ENCODE assay signal across 9 mouse cellular contexts in genomic region chr2:158139628-158140027, GRCm38 (mm10). TPM values are rescaled to one million over a fixed set of nuclear protein-coding genes. Genes with fewer than 3 reads are reported as not detected.
DNase-seq lines count a peak whose midpoint lies in the region; ATAC-seq and TF ChIP-seq lines count a peak whose summit lies in the region.
"Had no signal": no experiment of that assay in that cellular context is flagged by ENCODE, and none has a peak within 500 bp of the region (broad histone marks: within the 10 kb centered on the region; RNA-seq: fewer than 3 reads in every experiment).

No protein-coding gene starts in this region.

- no peak for TF ChIP-seq CTCF in forebrain, postnatal 0 days (IDR thresholded peaks at IDR 0.05; ENCODE audit: low read depth)

- no peak overlapping the region for H3K4me3 ChIP-seq in forebrain, postnatal 0 days (ENCODE audit: low read depth, low read length)
- no peak overlapping the region for H3K4me3 ChIP-seq in liver, embryonic 13.5 days (replicated peaks)
- H3K4me3 ChIP-seq: megakaryocyte, embryonic 14.5 days had no signal

- no peaks in the 10 kb centered on the region for H3K27me3 ChIP-seq in forebrain, postnatal 0 days (ENCODE audit: insufficient read depth, low read length)
- H3K27me3 ChIP-seq in liver, embryonic 13.5 days: no peaks in the 10 kb centered on the region

- ATAC-seq in cerebellum, adult (ENCODE audit: insufficient number of reproducible peaks, low FRiP score, low TSS enrichment): no peak
- ATAC-seq in forebrain, postnatal 0 days: peak; percentile 72
- no peak for ATAC-seq in liver, embryonic 13.5 days (ENCODE audit: low read depth)

- H3K36me3 ChIP-seq in forebrain, postnatal 0 days (ENCODE audit: insufficient read depth): no peaks in the 10 kb centered on the region
- peaks cover 86% of the 10 kb centered on the region for H3K36me3 ChIP-seq in liver, embryonic 13.5 days

- intact Hi-C loops in heart, postnatal 14 days (cut with DNase I): no loop called here

- H3K27ac ChIP-seq in forebrain, postnatal 0 days (ENCODE audit: low read depth, low read length): no peak overlapping the region
- peak overlapping the region; percentile 98 for H3K27ac ChIP-seq in liver, embryonic 13.5 days

- no peak overlapping the region for H3K9ac ChIP-seq in forebrain, postnatal 0 days
- peak overlapping the region; percentile 92 for H3K9ac ChIP-seq in liver, embryonic 13.5 days

- H3K9me3 ChIP-seq in forebrain, postnatal 0 days (ENCODE audit: low read length): no peaks in the 10 kb centered on the region
- no peaks in the 10 kb centered on the region for H3K9me3 ChIP-seq in liver, embryonic 13.5 days (replicated peaks)
- H3K9me3 ChIP-seq: megakaryocyte, embryonic 14.5 days had no signal

- H3K4me1 ChIP-seq in forebrain, postnatal 0 days (ENCODE audit: insufficient read depth): no peaks in the 10 kb centered on the region
- H3K4me1 ChIP-seq in liver, embryonic 13.5 days (replicated peaks): peaks cover 82% of the 10 kb centered on the region

- peak; percentile 55 to 73 for DNase-seq in cerebellum, postnatal 10 days
- DNase-seq in 3134 (ENCODE audit: extremely low read depth, insufficient read length, low spot score): peak; percentile 94
- peak; percentile 65 for DNase-seq in forebrain, postnatal 0 days
- DNase-seq in heart, postnatal 14 days: peak; percentile 76 to 84
- no peak for DNase-seq in liver, embryonic 13.5 days
- DNase-seq in right cerebral cortex, postnatal 4 days: peak; percentile 27
- DNase-seq in thymus, postnatal 36 days: no peak

- WGBS in forebrain, postnatal 0 days: 24% methylated on average over 7 of the region's 7 CpGs
- WGBS in liver, embryonic 13.5 days (ENCODE audit: insufficient replicate concordance): 61% methylated on average over 7 of the region's 7 CpGs

- no peak overlapping the region for H3K4me2 ChIP-seq in forebrain, postnatal 0 days (ENCODE audit: low read depth)
- H3K4me2 ChIP-seq in liver, embryonic 13.5 days: peak overlapping the region; percentile 2; the same call in 1 of the 2 replicates

RNA-seq across cellular contexts. Expression of gene Tgm2, which starts 6.6 kb away (rescaled TPM):
- total RNA-seq in forebrain, postnatal 0 days (2014; rRNA removed): 9.1 and 13.0 TPM in 2 replicates
- polyA plus RNA-seq in forebrain, postnatal 0 days (2015; fragmentation: Nextera tagmentation; extraction: Ambion mirVana): 6.1 TPM in 2 replicates
- total RNA-seq in heart, postnatal 14 days (2021): 100 to 1,000 TPM; 181 to 209 TPM
- polyA plus RNA-seq in liver, embryonic 13.5 days (2015; fragmentation: Nextera tagmentation; extraction: Ambion mirVana): 63.8 and 68.2 TPM in 2 replicates

Comparison
In these comparisons a context has a peak if more than half of its experiments do, and no peak if none do; other contexts are left out.
1. DNase-seq: peak in cerebellum, postnatal 10 days (2 of 2), 3134 (single experiment), forebrain, postnatal 0 days (single experiment), heart, postnatal 14 days (2 of 2) and right cerebral cortex, postnatal 4 days (single experiment); none in liver, embryonic 13.5 days (single experiment) and thymus, postnatal 36 days (0 of 2).
2. RNA of gene Tgm2, which starts 6.6 kb away (total RNA-seq): 181 to 209 TPM in heart, postnatal 14 days; 9.1 to 13.0 TPM in forebrain, postnatal 0 days; every median in the first group is over 10 times any median in the second.